Mouse (Mus musculus): ENCODE data around the gene Msantd3. TPM values are rescaled to one million over a fixed set of nuclear protein-coding genes. Genes with fewer than 3 reads are reported as not detected.
A peak's percentile ranks its signal among the peaks of the same experiment; 100 is the strongest.

Msantd3 gene
- 18.7 and 22.9 TPM in 2 replicates for total RNA-seq (2021)
- long read RNA-seq, experiment 1, transcript Msantd3-203 (3 exons, 1,597 nt): major isoform, 22 of 41 reads
- long read RNA-seq, experiment 1, transcript Msantd3-204 (2 exons, 1,119 nt): minor isoform, 6 of 41 reads
- long read RNA-seq, experiment 1, transcript Msantd3-202 (3 exons, 1,378 nt): minor isoform, 7 of 41 reads
- long read RNA-seq, experiment 1, partial matches to known transcripts: 0 of 41 reads
- long read RNA-seq, experiment 1, other reads (novel, unspliced or antisense): 6 of 41 reads
- long read RNA-seq, experiment 2, transcript Msantd3-203 (3 exons, 1,597 nt): major isoform, 13 of 24 reads
- long read RNA-seq, experiment 2, transcript Msantd3-202 (3 exons, 1,378 nt): minor isoform, 5 of 24 reads
- long read RNA-seq, experiment 2, partial matches to known transcripts: 0 of 24 reads
- long read RNA-seq, experiment 2, other reads (novel, unspliced or antisense): 2 of 24 reads

DNA sequence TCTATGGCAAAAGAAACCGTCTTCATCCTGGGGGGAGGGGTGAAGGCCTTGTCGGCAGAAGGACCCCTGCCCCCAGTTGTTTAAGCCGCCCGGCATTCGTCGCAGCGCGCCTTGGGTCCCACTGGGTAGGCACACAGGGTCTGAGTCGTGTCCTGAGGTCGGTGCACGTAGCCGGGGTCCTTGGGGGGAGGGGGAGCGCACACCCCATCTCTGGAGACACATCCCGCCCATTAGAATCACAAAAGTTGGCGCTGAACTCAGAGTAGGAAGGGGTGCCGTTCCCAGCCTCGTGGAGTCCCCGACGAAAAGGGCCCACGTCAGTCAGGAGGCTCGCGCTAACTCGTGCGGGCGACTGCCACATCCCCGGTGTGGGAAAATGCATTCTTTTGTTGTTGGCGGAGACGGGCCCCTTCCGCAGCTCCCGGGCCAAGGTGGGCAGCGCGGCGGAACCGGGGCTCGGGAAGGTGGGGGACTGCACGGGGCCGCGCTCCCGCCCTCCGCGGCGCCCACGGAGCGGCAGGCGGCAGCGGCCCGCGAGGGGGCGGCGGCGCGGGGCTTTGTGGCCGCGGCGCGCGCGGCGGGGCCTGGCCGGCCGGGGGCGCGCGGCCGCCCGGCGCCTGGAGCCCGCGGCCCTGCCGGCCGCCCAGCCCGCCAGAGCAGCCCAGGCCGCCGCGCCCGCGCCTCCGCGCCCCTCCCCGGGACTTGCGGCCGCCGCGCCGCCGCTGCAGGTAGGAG, at the start of gene Msantd3:
Gene Msantd3 (plus strand): TSS at position 95 of the 735 bp plus-strand sequence.
- peak; percentile 72 for DNase-seq

DNA sequence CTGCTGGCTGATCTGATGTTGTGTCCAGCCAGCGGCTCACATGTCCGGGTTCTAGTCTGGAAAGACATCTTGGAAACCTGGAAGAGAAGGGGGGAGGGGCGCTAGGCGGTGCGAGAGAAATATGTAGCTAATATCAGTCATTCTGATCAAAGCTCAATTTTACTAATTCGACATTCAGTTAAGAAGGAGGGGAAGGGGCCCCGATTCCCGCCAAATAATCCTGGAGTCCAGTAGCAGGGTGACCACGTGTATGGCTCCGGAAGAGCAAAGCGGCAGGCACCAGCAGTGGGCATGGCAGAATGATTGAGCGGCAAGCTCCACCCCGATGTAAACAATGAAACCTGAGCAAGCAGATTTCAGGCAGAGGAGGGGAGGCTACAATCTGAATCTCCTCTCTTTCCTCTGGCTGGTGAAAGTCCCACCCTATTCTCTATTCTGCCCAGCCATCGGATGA, 48.4 kb upstream of the Msantd3 start:
- no peak for DNase-seq

DNA sequence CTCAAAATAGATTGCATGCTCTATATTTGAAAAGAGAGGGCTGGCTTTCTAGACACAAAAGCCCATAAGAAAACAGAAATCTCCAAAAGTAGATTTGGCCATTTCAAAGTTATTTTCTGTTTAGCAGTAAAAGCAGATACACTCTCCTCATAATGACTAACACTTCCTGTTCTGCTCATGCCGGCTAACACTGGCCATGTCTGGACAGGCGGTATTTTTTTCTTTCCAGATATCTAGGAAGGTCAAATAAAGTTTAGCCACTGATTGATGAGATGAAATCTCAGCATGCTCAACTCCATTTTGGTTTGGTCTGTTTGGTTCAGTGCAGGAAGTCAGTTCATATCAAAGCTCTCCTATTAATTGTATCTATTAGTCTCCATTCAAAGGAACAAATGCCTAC, 47.2 kb upstream of the Msantd3 start:
- DNase-seq: no peak

DNA sequence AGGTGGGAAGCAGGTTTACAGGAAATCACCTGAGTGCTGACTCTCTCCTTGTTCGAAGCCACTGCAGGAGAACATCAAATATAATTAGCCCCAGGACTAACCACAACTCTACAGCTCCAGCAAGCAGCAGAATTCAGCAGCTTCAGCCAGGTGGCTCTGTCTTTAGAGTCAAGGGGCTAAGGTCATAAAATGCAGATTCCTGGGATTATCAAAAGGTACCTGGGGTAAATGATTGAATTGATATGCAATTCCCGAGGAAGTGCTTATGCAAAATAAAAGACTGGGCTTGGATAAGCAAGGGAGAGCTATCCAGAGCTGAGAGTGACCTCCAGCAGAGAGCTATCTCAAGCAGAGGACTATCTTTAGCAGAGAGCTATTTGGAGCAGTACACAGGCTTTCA, 28.9 kb upstream of the Msantd3 start:
- no peak for DNase-seq

DNA sequence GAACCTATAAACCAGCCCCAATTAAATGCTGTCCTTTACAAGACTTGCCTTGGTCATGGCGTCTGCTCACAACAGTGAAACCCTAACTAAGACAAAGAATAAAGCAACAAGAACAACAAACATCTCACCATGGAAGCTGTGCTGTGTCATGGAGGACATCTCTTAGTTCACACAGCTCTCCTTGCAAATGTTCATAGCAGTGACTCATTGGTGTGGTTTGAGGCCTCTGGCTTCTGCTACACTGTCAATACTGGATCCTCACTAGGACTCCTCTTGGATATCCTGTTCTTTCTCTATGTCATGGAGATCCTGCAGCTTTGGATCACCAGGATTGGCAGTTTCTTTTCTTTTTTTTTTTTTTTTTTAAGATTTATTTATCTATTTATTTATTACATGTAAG, 10.2 kb upstream of the Msantd3 start:
- no peak for DNase-seq

DNA sequence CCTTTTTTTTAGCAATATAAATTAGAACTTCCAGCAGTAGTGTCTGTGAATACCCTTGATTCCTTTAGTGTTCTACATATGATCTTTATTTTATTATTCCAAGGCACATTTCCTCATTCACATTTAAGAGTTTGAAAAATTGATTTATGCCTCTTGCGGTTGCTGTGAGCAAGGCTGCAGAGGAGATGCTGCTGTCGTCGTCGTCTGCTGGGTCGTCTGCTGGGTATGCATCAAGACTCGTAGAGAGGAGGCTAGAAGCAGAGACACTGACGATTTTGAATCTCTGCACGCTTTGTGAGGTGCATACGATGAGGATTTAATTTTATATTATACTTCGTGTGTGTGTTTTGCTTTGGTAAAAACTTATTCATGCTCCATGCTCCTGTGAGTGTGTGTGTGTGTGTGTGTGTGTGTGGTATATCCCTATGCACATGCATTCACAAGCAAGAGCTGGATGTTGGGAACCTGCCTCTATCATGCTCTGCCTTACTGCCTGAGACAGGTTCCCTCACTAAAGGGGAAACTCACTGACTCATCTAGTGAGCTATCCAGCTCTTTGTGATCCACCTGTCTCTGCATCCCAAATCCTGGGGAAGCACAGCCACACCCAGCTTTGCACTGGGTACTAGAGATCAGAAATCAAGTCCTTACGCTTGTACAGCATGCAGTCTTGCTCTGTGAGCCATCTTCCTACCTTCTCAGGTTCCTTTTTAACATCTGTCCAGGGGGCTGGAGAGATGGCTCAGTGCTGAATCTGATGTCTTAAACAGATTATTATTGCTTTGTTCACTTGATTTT, 7.7 kb upstream of the Msantd3 start:
- DNase-seq: no peak

DNA sequence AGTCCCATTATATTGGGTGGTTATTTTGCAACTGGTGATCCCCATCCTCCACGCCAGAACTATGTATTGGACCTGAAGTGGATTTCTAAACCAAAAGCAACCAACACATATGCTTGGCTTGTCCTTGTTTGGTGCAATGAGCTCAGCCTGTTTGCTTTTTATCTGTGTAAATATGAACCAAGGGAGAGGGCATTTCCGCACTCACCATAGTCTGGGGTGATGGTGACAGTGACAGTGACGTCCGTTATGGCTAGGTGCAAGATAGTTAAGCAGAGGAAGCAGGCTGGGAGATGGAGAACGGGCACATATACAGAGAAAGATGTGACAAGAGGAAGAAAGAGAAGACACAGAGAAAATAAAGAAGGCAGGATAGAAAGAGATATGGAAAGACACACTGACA, 3.5 kb upstream of the Msantd3 start:
- DNase-seq: no peak

DNA sequence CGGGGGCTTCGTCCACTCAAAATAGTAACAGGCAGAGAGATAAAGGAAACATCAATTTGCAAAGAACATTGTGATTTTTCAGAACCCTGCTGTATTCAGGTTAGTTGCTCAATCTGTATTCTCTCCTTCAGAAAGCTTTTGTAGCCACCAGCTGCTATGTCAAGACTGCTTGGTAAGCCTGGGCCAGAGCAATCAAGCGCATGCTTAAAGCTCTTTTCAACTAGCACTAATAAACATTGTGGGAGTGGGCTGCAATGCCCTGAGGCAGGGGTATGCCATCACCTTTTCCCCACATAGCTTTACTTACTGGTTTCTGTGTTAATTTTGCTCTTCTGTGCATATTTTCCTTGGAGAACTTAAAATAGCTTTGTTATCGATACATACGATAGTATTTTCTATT, 2.7 kb upstream of the Msantd3 start:
- no peak for DNase-seq

DNA sequence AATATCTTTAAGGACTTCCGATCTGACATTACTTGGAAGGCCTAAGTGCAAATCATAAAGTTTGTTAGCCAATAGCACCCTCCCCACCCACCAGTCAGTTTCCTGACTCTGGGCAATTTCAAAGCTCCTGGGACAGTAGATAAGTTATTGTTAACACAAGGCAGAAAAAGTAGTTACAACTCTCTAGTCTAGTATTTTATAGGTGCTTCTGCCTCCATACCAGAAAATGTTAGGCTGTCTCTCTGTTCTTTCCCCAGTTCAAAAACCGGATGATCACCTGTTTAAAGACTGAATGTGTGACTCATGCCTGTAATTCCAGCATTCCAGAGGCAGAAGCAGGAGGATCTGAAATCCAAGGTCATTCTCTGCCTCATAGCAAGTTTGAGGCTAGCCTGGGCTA, 1.2 kb upstream of the Msantd3 start:
- no peak for DNase-seq

DNA sequence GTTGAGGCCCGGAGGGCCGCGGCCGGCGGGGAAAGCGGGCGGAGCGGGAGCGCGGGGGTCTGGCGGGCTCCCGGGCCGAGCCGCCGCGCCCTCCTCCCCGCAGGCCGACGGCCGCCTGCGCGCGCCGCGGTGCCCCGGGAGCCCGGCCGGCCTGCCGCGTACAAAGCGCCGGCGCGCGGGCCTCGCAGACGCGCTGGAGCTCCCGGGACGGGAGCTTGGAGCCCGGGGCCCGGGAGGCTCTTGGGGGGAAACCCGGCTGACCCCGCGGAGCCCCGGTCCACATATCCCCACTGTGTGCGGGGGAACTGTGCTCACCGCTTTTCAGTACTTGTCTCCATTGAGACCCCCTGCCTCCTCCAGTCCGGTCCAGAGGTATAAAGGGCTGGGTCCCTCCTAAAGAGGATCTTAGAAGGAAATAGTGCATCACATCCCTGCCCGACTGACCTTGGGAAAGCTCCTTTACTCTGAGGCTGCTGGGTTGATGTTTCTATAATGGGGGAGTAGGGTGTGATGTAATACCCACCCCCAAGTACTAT, 909 bp downstream of the Msantd3 start:
- DNase-seq: peak; percentile 66

DNA sequence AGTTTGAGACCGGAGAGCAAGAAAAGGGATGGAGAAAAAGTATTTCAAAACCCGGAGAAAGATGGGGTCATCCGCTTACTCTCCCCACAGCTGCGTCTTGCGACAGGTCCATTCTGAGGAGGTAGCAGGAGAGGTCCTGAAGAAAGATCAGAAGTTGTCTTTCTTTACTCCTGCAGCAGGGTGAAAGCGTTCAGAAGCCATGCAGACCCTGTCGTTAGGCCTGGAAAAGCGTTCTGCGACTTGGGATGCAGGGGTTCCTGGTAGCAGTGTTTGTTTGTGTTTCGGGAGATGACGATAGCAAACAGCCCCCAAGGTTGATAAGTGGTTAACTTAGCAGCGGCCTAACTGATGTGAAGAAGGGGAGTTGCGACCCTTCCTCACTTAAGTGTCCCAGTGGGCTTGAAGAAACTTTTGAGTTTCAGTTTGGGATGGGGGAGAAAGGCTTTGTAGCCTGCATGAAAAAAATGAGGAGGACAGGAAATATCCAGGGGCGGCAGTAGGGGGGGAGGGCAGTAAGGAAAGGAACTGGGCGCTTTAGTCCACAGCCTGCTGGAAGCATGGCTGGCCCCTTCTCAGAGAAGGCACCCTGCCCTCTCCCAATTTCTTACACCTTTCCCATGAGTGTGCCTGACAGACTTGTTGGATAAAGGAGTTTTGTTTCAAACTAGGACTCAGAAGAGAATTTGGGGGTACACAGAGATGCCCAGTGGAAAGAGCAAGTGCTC, 2.0 kb downstream of the Msantd3 start:
- no peak for DNase-seq

DNA sequence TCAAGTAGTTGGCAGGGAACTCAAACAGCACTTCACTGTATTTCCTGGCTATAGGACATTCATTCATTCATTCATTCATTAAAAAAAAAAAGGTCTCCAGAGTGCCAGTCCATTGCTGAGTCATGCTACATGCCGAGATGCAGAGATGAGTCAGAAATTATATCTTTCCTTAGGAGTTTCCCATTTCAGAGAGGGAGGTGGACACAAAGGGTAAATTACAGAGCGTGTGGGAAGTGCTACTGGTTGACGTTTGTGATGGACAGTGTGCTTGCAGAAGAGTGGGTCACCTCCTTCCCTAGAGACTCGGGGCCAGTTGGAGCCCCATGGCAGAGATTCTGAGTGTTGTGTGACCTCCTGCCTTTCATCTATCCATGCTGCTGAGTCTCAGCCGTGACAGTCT, 2.6 kb downstream of the Msantd3 start:
- peak; percentile 41 for DNase-seq

DNA sequence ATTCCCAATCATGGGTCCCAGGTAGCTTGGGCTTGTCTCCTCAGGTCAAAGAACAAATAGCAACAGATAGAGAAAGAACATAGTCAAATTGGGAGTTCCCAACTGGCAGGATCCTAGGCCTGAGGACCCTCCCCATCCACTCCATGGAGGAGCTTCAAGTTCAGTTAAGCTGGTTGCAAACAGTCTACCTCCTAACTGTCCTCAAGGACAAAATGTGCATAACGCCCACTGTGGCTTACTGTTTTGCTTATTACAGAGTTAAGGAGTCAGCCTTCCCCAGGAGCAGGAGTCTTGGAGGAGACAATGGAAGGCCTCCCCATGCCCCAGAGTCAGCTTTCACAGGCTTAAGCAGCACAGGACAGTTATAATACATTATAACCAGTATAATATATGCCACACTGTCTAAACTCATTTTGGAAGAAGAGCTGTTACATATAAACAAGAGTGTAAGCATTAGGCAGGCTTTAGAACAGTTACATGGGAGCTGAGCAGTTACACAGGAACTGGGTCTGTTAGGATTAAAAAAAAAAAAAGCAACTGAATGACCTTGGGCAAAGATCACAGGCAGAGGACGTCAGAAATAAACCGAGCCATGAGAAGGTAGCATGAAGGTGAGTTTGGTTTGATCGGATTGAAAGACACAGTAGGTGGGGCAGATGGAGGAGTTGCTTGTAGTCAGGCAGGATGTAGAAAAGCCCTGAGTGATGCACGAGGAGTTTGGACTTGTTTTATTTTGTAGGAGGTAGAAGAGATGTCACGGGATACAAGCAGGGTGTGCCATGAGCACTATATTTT, 3.5 kb downstream of the Msantd3 start:
- no peak for DNase-seq

DNA sequence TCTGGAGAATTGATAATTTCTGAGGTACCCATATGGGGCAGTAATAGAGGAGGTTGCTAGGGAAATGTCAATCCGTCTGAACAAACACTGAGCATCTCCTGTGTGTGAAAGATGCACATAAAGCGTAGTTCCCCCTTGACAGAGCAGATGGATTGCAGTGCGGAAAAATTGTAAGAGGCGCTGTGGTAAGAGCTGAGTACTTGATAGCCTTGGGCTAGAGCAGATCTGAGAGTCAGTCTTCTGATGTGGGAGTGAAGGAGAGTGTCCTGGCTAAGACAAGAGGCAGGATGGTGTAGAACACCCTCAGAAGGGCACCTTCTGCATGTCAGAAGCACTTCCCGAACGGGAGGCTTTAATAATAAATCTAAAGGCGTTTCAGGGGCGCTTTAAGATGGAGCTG, 4.4 kb downstream of the Msantd3 start:
- DNase-seq: no peak

DNA sequence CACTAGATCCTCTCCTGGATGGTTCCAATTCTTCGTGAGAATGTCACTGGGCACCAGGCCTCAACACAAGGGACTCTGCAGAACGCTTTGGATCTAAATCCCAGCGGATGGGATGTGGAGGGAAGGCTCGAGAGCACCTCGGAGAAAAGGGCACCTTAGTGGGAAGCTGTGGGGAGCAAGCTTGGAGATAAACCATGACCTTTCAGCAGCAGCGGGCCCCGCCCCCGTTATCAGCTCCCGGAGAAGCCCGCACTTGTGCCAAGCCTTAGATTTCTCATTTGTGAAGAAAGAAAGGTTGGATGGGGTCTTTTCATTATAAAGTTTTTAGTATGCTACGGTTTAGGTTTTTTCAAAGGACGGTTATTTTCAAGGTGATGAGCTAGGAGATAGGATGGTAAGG, 6.2 kb downstream of the Msantd3 start:
- no peak for DNase-seq

DNA sequence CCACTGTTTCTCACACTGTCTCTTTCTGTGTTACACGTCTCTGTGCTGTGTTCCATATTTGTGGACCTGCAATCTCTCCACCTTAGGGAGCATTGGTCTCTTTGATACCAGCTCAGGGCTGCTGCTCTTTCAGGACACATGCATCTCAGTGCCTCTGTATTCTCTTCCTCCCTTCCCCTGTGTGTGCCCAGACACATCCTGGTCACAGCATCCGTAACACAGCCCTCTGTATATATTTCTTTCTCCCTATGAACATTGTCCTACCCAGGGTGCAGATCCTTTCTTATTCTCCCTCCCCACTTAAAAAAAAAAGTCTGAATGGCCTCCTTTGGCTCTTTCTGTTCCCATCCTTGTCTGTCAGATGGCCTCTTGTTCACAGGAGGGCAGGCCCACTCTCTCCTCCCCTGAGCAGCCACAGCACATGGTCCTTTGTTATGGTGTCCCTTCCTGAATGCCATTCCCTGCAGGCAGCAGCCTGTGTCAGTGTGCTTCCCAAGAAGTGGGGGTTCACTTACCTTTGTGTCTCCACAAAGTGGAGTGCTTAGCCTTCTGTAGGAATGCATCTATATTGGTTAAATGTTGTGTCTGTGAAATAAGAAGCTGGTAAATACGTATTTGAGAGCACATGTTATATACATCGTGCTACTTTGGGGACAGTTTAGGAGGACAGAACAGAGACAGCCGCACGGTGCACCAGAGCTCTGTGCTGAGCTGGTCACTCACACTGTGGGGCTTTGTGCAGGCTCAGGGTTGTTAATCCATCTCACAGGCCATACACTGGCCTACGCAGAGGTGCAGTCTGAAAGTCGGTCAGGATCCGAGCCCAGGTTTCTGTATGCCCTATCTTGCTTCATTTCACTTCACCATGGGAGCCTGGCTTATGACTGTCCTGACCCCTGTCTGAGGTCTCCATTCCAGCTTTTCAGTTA, 7.1 kb downstream of the Msantd3 start:
- DNase-seq: no peak

DNA sequence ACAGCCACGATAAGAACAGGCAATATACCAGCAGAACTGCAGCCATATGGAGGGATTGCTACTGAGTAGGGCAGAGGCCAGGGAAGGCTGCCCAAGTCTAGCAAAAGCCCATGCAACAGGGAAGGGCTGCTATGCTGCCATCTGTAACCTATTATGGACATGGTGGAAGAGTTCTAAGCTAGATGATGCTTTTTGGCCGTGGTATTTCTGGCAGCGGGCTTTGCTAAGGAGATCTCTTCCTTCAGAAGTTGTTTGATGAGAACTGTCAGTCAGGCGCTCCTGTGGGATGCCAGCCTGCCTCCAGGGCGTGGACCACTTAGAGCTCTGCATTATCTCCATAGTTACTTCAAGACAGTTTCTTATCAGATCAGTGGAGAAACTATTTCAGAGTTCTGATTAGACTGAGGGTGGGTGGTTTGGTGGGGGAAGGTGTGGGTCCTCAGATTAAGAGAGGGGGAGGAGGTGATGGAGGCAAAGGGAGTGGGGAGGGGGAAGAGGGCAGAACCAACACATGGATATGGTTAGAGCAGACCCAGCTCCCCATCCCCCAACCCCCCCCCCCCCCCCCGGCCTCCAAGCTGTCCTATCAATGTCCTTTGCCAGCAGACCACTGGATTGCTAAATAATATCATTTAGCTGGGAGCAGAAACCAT, 8.8 kb downstream of the Msantd3 start:
- DNase-seq: no peak

DNA sequence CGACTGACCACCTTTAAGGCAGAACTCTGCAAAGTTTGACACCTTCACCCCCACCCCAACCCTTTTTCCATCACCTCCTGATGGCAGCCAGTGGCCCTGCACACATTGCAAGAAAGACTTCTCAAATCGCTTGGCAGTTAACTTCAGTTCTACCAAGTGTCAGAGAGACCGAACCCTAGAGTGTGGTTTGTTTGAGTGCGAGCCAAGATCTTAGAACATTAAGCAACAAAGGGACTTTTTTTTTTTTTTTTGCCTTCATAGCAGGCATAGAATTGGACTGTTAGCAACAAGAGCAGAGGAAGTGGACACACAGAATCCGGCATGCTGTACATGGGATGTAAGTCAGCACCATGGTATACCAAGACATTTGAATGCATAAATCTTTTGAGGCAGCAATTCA, 9.9 kb downstream of the Msantd3 start:
- DNase-seq: no peak

DNA sequence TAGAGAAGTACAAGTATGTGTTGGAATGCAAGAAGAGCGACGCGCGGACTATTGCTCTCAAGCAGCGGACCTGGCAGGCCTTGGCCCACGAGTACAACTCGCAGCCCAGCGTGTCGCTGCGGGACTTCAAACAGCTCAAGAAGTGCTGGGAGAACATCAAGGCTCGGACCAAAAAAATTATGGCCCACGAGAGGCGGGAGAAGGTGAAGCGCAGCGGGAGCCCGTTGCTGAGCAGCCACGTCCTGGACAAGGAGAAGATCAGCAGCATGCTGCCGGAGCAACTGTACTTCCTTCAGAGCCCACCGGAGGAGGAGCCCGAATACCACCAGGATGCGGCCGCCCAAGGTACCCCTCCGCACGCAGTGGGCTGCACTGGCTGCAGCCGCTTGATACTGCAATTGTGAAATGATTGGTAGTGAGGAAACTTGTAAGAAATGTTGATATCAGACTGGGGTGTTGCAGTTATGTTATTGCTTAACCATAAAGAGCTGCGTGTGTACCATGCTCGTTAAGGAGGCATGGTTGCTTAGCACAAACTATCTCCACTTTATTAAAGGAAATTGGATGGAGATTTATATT, 12.8 kb downstream of the Msantd3 start:
- no peak for DNase-seq
